Mouse (Mus musculus): ENCODE measurements around the gene Hpca.

GRCm38 (mm10) chr4:129122107-129122506 is 271 bp upstream of the Hpca start:
- TF ChIP-seq POLR2A (IDR thresholded peaks at IDR 0.05; ENCODE audit: extremely low read depth, insufficient read depth, low read length) (no peak), CTCF (IDR thresholded peaks at IDR 0.05; ENCODE audit: extremely low read depth, insufficient read depth, low read length) (no peak)

All from cortical plate, adult 2 months (tissue).